Comparison of ENCODE assay signal across 19 mouse cellular contexts in the genomic region with DNA sequence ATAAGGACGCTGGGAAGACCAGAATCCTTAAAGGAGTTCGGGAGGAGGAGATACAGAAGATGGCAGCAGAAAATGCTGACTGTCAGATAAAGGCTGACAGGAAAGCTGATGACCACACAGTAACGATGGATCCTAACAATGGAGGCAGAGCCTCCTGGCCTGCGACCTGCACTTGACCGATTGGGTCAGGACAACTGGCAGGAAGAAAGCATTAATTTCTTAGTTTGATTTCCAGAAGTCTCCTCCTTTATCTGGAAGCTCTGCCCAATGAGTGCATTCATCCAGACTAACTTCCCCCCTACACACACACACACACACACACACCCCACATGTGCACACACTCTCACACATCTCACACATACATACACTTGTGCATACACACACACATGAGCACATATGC.
A peak's percentile ranks its signal among the peaks of the same experiment; 100 is the strongest.
DNase-seq lines count a peak whose midpoint lies in the region; ATAC-seq and TF ChIP-seq lines count a peak whose summit lies in the region.
"Had no signal": no experiment of that assay in that cellular context is flagged by ENCODE, and none has a peak within 500 bp of the region (broad histone marks: within the 10 kb centered on the region; RNA-seq: fewer than 3 reads in every experiment).

No protein-coding gene starts in this region.

- no peak for ATAC-seq in forebrain, embryonic 15.5 days (replicated peaks)
- no peak for ATAC-seq in midbrain, embryonic 12.5 days (ENCODE audit: low FRiP score, low read depth)
- no peak for ATAC-seq in midbrain, embryonic 11.5 days (ENCODE audit: low FRiP score)
- ATAC-seq in intestine, postnatal 0 days: no peak
- ATAC-seq in midbrain, embryonic 16.5 days: peak; percentile 36; the same call in 1 of the 2 replicates
- ATAC-seq: forebrain, embryonic 14.5 days had no signal

- H3K9me3 ChIP-seq in forebrain, embryonic 10.5 days: no peaks in the 10 kb centered on the region
- H3K9me3 ChIP-seq in forebrain, embryonic 15.5 days: no peaks in the 10 kb centered on the region
- H3K9me3 ChIP-seq in midbrain, embryonic 12.5 days: 0 out of 2 replicates have a peak, but pooled peaks cover 3% of the 10 kb centered on the region
- no peaks in the 10 kb centered on the region for H3K9me3 ChIP-seq in midbrain, embryonic 11.5 days (ENCODE audit: control insufficient read depth, low read length)
- H3K9me3 ChIP-seq in intestine, postnatal 0 days (ENCODE audit: control insufficient read depth): no peaks in the 10 kb centered on the region
- H3K9me3 ChIP-seq in midbrain, embryonic 16.5 days (replicated peaks; ENCODE audit: control insufficient read depth, low read length, poor library complexity, severe bottlenecking): no peaks in the 10 kb centered on the region
- H3K9me3 ChIP-seq: hindbrain, embryonic 15.5 days; limb, embryonic 12.5 days; lung, embryonic 15.5 days; neural tube, embryonic 13.5 days had no signal

- WGBS in forebrain, embryonic 10.5 days: 47% methylated on average over 5 of the region's 5 CpGs
- 36% methylated on average over 5 of the region's 5 CpGs for WGBS in forebrain, embryonic 15.5 days
- WGBS in midbrain, embryonic 12.5 days: 33% methylated on average over 5 of the region's 5 CpGs
- 37% methylated on average over 5 of the region's 5 CpGs for WGBS in midbrain, embryonic 11.5 days
- WGBS in intestine, postnatal 0 days: 12% methylated on average over 5 of the region's 5 CpGs
- WGBS in midbrain, embryonic 16.5 days: 21% methylated on average over 5 of the region's 5 CpGs

- no peak overlapping the region for H3K4me2 ChIP-seq in forebrain, embryonic 15.5 days (replicated peaks)
- H3K4me2 ChIP-seq in midbrain, embryonic 12.5 days (replicated peaks): no peak overlapping the region
- no peak overlapping the region for H3K4me2 ChIP-seq in midbrain, embryonic 11.5 days
- peak overlapping the region; percentile 30 for H3K4me2 ChIP-seq in intestine, postnatal 0 days (replicated peaks; ENCODE audit: low read depth)
- no peak overlapping the region for H3K4me2 ChIP-seq in midbrain, embryonic 16.5 days (ENCODE audit: low read length)
- H3K4me2 ChIP-seq: hindbrain, embryonic 15.5 days; limb, embryonic 12.5 days; lung, embryonic 15.5 days; neural tube, embryonic 13.5 days had no signal

- no peaks in the 10 kb centered on the region for H3K27me3 ChIP-seq in forebrain, embryonic 10.5 days (ENCODE audit: poor library complexity, severe bottlenecking)
- no peaks in the 10 kb centered on the region for H3K27me3 ChIP-seq in forebrain, embryonic 15.5 days
- no peaks in the 10 kb centered on the region for H3K27me3 ChIP-seq in midbrain, embryonic 12.5 days
- no peaks in the 10 kb centered on the region for H3K27me3 ChIP-seq in midbrain, embryonic 11.5 days (ENCODE audit: control insufficient read depth, insufficient read depth, low read length)
- H3K27me3 ChIP-seq in intestine, postnatal 0 days (replicated peaks; ENCODE audit: control insufficient read depth, insufficient read depth, low read length): no peaks in the 10 kb centered on the region
- no peaks in the 10 kb centered on the region for H3K27me3 ChIP-seq in midbrain, embryonic 16.5 days (ENCODE audit: control insufficient read depth, insufficient read depth, low read depth, low read length)
- H3K27me3 ChIP-seq: CH12.LX; hindbrain, embryonic 15.5 days; limb, embryonic 12.5 days; lung, embryonic 15.5 days; neural tube, embryonic 13.5 days had no signal

- no peak overlapping the region for H3K9ac ChIP-seq in forebrain, embryonic 15.5 days (replicated peaks)
- no peak overlapping the region for H3K9ac ChIP-seq in midbrain, embryonic 12.5 days (replicated peaks)
- H3K9ac ChIP-seq in midbrain, embryonic 11.5 days (ENCODE audit: low read length): no peak overlapping the region
- no peak overlapping the region for H3K9ac ChIP-seq in intestine, postnatal 0 days (ENCODE audit: low read depth, low read length)
- H3K9ac ChIP-seq in midbrain, embryonic 16.5 days (ENCODE audit: low read depth, low read length): no peak overlapping the region
- H3K9ac ChIP-seq: hindbrain, embryonic 15.5 days; limb, embryonic 12.5 days; lung, embryonic 15.5 days; neural tube, embryonic 13.5 days had no signal

- H3K4me1 ChIP-seq in forebrain, embryonic 10.5 days: peaks cover 35% of the 10 kb centered on the region
- H3K4me1 ChIP-seq in forebrain, embryonic 15.5 days: peaks cover 4% of the 10 kb centered on the region
- H3K4me1 ChIP-seq in midbrain, embryonic 12.5 days: peaks cover 17% of the 10 kb centered on the region
- peaks cover 13% of the 10 kb centered on the region for H3K4me1 ChIP-seq in midbrain, embryonic 11.5 days (ENCODE audit: control insufficient read depth, insufficient read depth, low read length)
- H3K4me1 ChIP-seq in intestine, postnatal 0 days (replicated peaks; ENCODE audit: control insufficient read depth, insufficient read depth, low read length): peaks cover 19% of the 10 kb centered on the region; the same call in 1 of the 2 replicates
- peaks cover 12% of the 10 kb centered on the region for H3K4me1 ChIP-seq in midbrain, embryonic 16.5 days (ENCODE audit: control insufficient read depth, insufficient read depth, low read length)

- no peak for DNase-seq in forebrain, embryonic 10.5 days (ENCODE audit: extremely low spot score, low spot score)
- DNase-seq in midbrain, embryonic 11.5 days (ENCODE audit: low spot score, missing footprints): no peak
- no peak for DNase-seq in lung, postnatal 25 days (ENCODE audit: low spot score)
- no peak for DNase-seq in testis, postnatal 10 days (ENCODE audit: low spot score)
- DNase-seq: cerebellum, adult 11-12 months; heart, postnatal 10 days; thymus, postnatal 36 days had no signal

- peak overlapping the region; percentile 51; the same call in 1 of the 2 replicates for H3K27ac ChIP-seq in forebrain, embryonic 10.5 days
- H3K27ac ChIP-seq in forebrain, embryonic 15.5 days (replicated peaks): no peak overlapping the region
- H3K27ac ChIP-seq in midbrain, embryonic 12.5 days (replicated peaks): 0 out of 2 replicates have a peak overlapping the region, but pooled peaks have one; percentile 11
- H3K27ac ChIP-seq in midbrain, embryonic 11.5 days (ENCODE audit: low read depth, low read length): no peak overlapping the region
- no peak overlapping the region for H3K27ac ChIP-seq in intestine, postnatal 0 days (ENCODE audit: low read depth, low read length)
- no peak overlapping the region for H3K27ac ChIP-seq in midbrain, embryonic 16.5 days (ENCODE audit: low read length)
- H3K27ac ChIP-seq: hindbrain, embryonic 15.5 days; layer of hippocampus, adult 2 months; limb, embryonic 12.5 days; lung, embryonic 15.5 days; stomach, postnatal 0 days had no signal

- no peak overlapping the region for H3K4me3 ChIP-seq in forebrain, embryonic 10.5 days
- H3K4me3 ChIP-seq in forebrain, embryonic 15.5 days: no peak overlapping the region
- no peak overlapping the region for H3K4me3 ChIP-seq in midbrain, embryonic 12.5 days
- H3K4me3 ChIP-seq in midbrain, embryonic 11.5 days (ENCODE audit: low read depth, low read length): no peak overlapping the region
- no peak overlapping the region for H3K4me3 ChIP-seq in intestine, postnatal 0 days (ENCODE audit: low read depth, low read length)
- H3K4me3 ChIP-seq in midbrain, embryonic 16.5 days (ENCODE audit: low read depth, low read length): no peak overlapping the region
- H3K4me3 ChIP-seq: hindbrain, embryonic 15.5 days; layer of hippocampus, adult 2 months; limb, embryonic 12.5 days; lung, embryonic 15.5 days; neural tube, embryonic 13.5 days had no signal

- TF ChIP-seq CTCF in intestine, postnatal 0 days (IDR thresholded peaks at IDR 0.05; ENCODE audit: low read depth): no peak

- no peaks in the 10 kb centered on the region for H3K36me3 ChIP-seq in forebrain, embryonic 10.5 days (replicated peaks)
- no peaks in the 10 kb centered on the region for H3K36me3 ChIP-seq in forebrain, embryonic 15.5 days
- H3K36me3 ChIP-seq in midbrain, embryonic 12.5 days: no peaks in the 10 kb centered on the region
- H3K36me3 ChIP-seq in midbrain, embryonic 11.5 days (ENCODE audit: control insufficient read depth, insufficient read depth, low read length): no peaks in the 10 kb centered on the region
- H3K36me3 ChIP-seq in intestine, postnatal 0 days (ENCODE audit: control insufficient read depth, insufficient read depth): no peaks in the 10 kb centered on the region
- H3K36me3 ChIP-seq in midbrain, embryonic 16.5 days (ENCODE audit: control insufficient read depth, insufficient read depth, low read length): no peaks in the 10 kb centered on the region
- H3K36me3 ChIP-seq: hindbrain, embryonic 15.5 days; limb, embryonic 12.5 days; lung, embryonic 15.5 days; neural tube, embryonic 13.5 days had no signal

Comparison
In these comparisons a context has a peak if more than half of its experiments do, and no peak if none do; other contexts are left out.
1. H3K27ac ChIP-seq: peak in forebrain, embryonic 10.5 days (single experiment) and midbrain, embryonic 12.5 days (single experiment); none in forebrain, embryonic 15.5 days (single experiment), midbrain, embryonic 11.5 days (single experiment), intestine, postnatal 0 days (single experiment) and midbrain, embryonic 16.5 days (single experiment).